Mouse (Mus musculus) heart, postnatal 0 days (tissue): ENCODE data around the gene Fryl. TPM values are rescaled to one million over a fixed set of nuclear protein-coding genes. Genes with fewer than 3 reads are reported as not detected.

Experiments used
- ATAC-seq: fragments of 200-750 bp; cut with Nextera tagmentation; 2 replicates; pipeline ENCODE4 v1.8.0; 2017; ENCODE audit warnings: low read depth, moderate number of reproducible peaks, moderate library complexity; ENCODE audit not compliant: insufficient read depth
- DNase-seq: peaks from one replicate; pipeline ENCODE4 v3.0.0-alpha.2; 2016; ENCODE audit warnings: low spot score
- H3K27ac ChIP-seq: fragments of 300-500 bp; sonication (generic); 2 replicates; pipeline ENCODE4 v1.5.1; 2014; ENCODE audit warnings: low read depth, mild to moderate bottlenecking
- H3K27me3 ChIP-seq: fragments of 300-500 bp; sonication (generic); 2 replicates; pipeline ENCODE4 v1.6.1; 2014; ENCODE audit warnings: low read length, mixed read lengths; ENCODE audit not compliant: control insufficient read depth, insufficient read depth
- H3K36me3 ChIP-seq: fragments of 300-500 bp; sonication (generic); replicated peaks from 2 replicates; pipeline ENCODE4 v1.6.1; 2014; ENCODE audit warnings: low read length, mixed read lengths; ENCODE audit not compliant: control insufficient read depth, insufficient read depth
- H3K4me1 ChIP-seq: fragments of 300-500 bp; sonication (generic); 2 replicates; pipeline ENCODE4 v1.6.1; 2014; ENCODE audit warnings: antibody characterized with exemption; ENCODE audit not compliant: control insufficient read depth, insufficient read depth
- H3K4me2 ChIP-seq: fragments of 300-500 bp; sonication (generic); 2 replicates; pipeline ENCODE4 v1.6.1; 2014; ENCODE audit warnings: low read depth, mild to moderate bottlenecking, low read length, moderate library complexity
- H3K4me3 ChIP-seq: fragments of 300-500 bp; sonication (generic); 2 replicates; pipeline ENCODE4 v1.5.1; 2014; ENCODE audit warnings: low read depth, low read length
- H3K9ac ChIP-seq: fragments of 300-500 bp; sonication (generic); replicated peaks from 2 replicates; pipeline ENCODE4 v1.6.1; 2014; ENCODE audit warnings: low read depth, low read length, mixed read lengths
- H3K9me3 ChIP-seq: fragments of 300-500 bp; sonication (generic); replicated peaks from 2 replicates; pipeline ENCODE4 v1.6.1; 2016; ENCODE audit warnings: low read length; ENCODE audit not compliant: control insufficient read depth
- CTCF ChIP-seq: IDR thresholded peaks from 2 replicates; pipeline ENCODE4 v1.5.1; 2016; ENCODE audit warnings: antibody characterized with exemption, control low read depth, low read depth
- EP300 ChIP-seq: IDR thresholded peaks from 2 replicates; pipeline ENCODE4 v1.6.1; 2016; ENCODE audit warnings: antibody characterized with exemption, low read depth
- WGBS: fragments of 180-500 bp; shearing (Covaris S2); extraction: QIAGEN DNeasy Blood & Tissue Kit; methylation state at CpG from one replicate; pipeline ENCODE4 v1.1.7; 2014; 5-methylcytosine and 5-hydroxymethylcytosine counted together
- polyA plus RNA-seq: library from polyadenylated mRNA; unstranded; fragments of >200 nt; fragmentation: Nextera tagmentation; extraction: Ambion mirVana; gene quantifications from 2 replicates; pipeline ENCODE4 v1.2.1, GENCODE M21; 2015
- total RNA-seq: library from RNA; depleted of rRNA; stranded (reverse); fragments of >200 nt; gene quantifications from 2 replicates; pipeline ENCODE4 v1.2.3, GENCODE M21; 2014; ENCODE audit warnings: low replicate concordance; rRNA removed

Gene Fryl
- total and polyA plus RNA-seq, 2 experiments from 2014 or later, result 19.3 to 43.0 TPM

GRCm38 (mm10) chr5:72974602-72975001 is 281.8 kb downstream of the Fryl start, which contains the start of gene Gm10135:
Gene Gm10135 (minus strand): TSS chr5:72974702.
- no peak within 1 kb of the TSS for H3K9ac ChIP-seq
- ATAC-seq, result no peak

GRCm38 (mm10) chr5:72972934-72973333 is 283.5 kb downstream of the Fryl start:
- H3K9ac ChIP-seq, result no peak overlapping the region
- peaks cover 76% of the 10 kb centered on the region for H3K36me3 ChIP-seq
- no peak for TF ChIP-seq EP300
- TF ChIP-seq CTCF, result 0 out of 2 replicates have a peak, but pooled peaks have one; percentile 23
- H3K4me3 ChIP-seq, result no peak overlapping the region
- DNase-seq, result no peak
- H3K27ac ChIP-seq, result no peak overlapping the region
- 60% methylated on average over 5 of the region's 5 CpGs for WGBS
- H3K27me3 ChIP-seq, result no peaks in the 10 kb centered on the region
- no peaks in the 10 kb centered on the region for H3K9me3 ChIP-seq
- no peaks in the 10 kb centered on the region for H3K4me1 ChIP-seq
- H3K4me2 ChIP-seq, result no peak overlapping the region
- ATAC-seq, result no peak; the same call in 1 of the 2 replicates

More at GRCm38 (mm10) chr5:72974602-72975001, 281.8 kb downstream of the Fryl start, which contains the start of gene Gm10135:
- WGBS, result 97% methylated on average over 7 of the region's 7 CpGs
- no peak for DNase-seq
- Histone ChIP-seq H3K4me3 (no peak within 1 kb of the TSS), H3K36me3 (peaks cover 66% of the 10 kb centered on the region), H3K9me3 (no peaks in the 10 kb centered on the region), H3K27ac (no peak within 1 kb of the TSS), H3K4me2 (no peak within 1 kb of the TSS), H3K4me1 (no peaks in the 10 kb centered on the region), H3K27me3 (no peaks in the 10 kb centered on the region)
- TF ChIP-seq CTCF, result no peak
- TF ChIP-seq EP300, result no peak

GRCm38 (mm10) chr5:72972435-72972834 is 284.0 kb downstream of the Fryl start:
- Histone ChIP-seq H3K9me3 (no peaks in the 10 kb centered on the region), H3K27ac (no peak overlapping the region), H3K9ac (no peak overlapping the region), H3K4me3 (no peak overlapping the region), H3K4me2 (no peak overlapping the region), H3K36me3 (peaks cover 77% of the 10 kb centered on the region), H3K27me3 (no peaks in the 10 kb centered on the region), H3K4me1 (no peaks in the 10 kb centered on the region)
- DNase-seq (no peak), ATAC-seq (no peak)
- 52% methylated on average over 4 of the region's 4 CpGs for WGBS
- TF ChIP-seq CTCF (no peak), EP300 (no peak)

Other genes starting within 250 kb of the Fryl start
- not detected in 2 replicates for gene Slc10a4, start 249.7 kb downstream of the Fryl start, total RNA-seq
- gene Slc10a4, start 249.7 kb downstream of the Fryl start, polyA plus RNA-seq, result 0.19 TPM in 2 replicates
- 131 and 139 TPM in 2 replicates for gene Ociad1, start 36.2 kb upstream of the Fryl start, total RNA-seq
- gene Ociad1, start 36.2 kb upstream of the Fryl start, polyA plus RNA-seq, result 265 TPM in 2 replicates
- 6.7 and 13.3 TPM in 2 replicates for gene Ociad2, start 84.4 kb upstream of the Fryl start, total RNA-seq
- gene Ociad2, start 84.4 kb upstream of the Fryl start, polyA plus RNA-seq, result 16.7 and 19.6 TPM in 2 replicates
- not detected in 2 replicates for gene Cwh43, start 149.5 kb upstream of the Fryl start, total RNA-seq
- gene Cwh43, start 149.5 kb upstream of the Fryl start, polyA plus RNA-seq, result 0.08 TPM in 1 of 2 replicates, not detected in the other
- gene Dcun1d4, start 224.4 kb upstream of the Fryl start, total RNA-seq, result 5.2 and 5.6 TPM in 2 replicates
- gene Dcun1d4, start 224.4 kb upstream of the Fryl start, polyA plus RNA-seq, result 9.9 and 10.4 TPM in 2 replicates